14 mouse cellular contexts compared by ENCODE assay signal in the genomic region with DNA sequence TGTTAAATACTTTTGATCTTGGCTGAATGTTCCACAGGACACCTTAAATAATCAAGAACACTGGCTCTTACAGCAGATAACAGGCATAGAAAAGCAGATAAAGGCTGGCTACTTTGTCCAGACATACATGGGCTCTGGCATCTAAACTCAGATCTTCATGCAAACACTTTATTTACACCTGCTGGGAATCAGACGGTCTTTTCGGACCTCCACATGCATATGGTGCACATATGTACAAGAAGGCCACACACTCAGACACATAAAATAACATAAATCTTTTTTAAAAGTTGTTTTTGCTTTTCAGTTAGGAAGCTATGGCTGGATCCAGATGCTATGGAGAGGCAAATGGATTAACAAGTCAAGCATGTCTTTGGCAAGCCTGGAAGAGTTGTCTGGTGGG. TPM values are rescaled to one million over a fixed set of nuclear protein-coding genes. Genes with fewer than 3 reads are reported as not detected.
DNase-seq lines count a peak whose midpoint lies in the region.
"Had no signal": no experiment of that assay in that cellular context is flagged by ENCODE, and none has a peak within 500 bp of the region (broad histone marks: within the 10 kb centered on the region; RNA-seq: fewer than 3 reads in every experiment).

No protein-coding gene starts in this region.

- DNase-seq in heart, adult 11 months: peak; percentile 53
- DNase-seq in heart, adult 8-10 months (ENCODE audit: low spot score): no peak
- peak; percentile 22 for DNase-seq in MN1 (ENCODE audit: low spot score)
- peak; percentile 11 for DNase-seq in mesoderm, embryonic 11.5 days (ENCODE audit: low read depth, low spot score)
- no peak for DNase-seq in right cerebral cortex, postnatal 36 days (ENCODE audit: low spot score in 2 of 2)
- DNase-seq: adrenal gland, adult 8-10 months; adrenal gland, postnatal 14 days; adrenal gland, postnatal 36 days; cerebellum, adult 11-12 months; cerebellum, adult 2 months; cerebellum, adult 9-10 months; cerebellum, postnatal 10 days; cerebellum, postnatal 25 days; forebrain, postnatal 0 days had no signal

RNA-seq across cellular contexts. Expression of gene Pcbp3, which starts 37.2 kb away (rescaled TPM):
- 1 to 10 TPM; 2.5 to 4.3 (median 3.1) TPM for total RNA-seq in heart, adult 8-10 months (2022)

Comparison
In these comparisons a context has a peak if more than half of its experiments do, and no peak if none do; other contexts are left out.
1. DNase-seq: peak in heart, adult 11 months (single experiment), MN1 (single experiment) and mesoderm, embryonic 11.5 days (single experiment); none in heart, adult 8-10 months (single experiment) and right cerebral cortex, postnatal 36 days (0 of 2).